Mouse (Mus musculus) ES-Bruce4 (cell line): ENCODE results near the gene Ptprd. TPM values are rescaled to one million over a fixed set of nuclear protein-coding genes. Genes with fewer than 3 reads are reported as not detected.
"Not testable (repeated sequence)": the region's sequence is repeated elsewhere in the genome, so short reads cannot be mapped to it uniquely, and the experiment has no call there.

Experiments
- H3K27ac ChIP-seq: 2 replicates; pipeline ENCODE4 v1.5.1; 2012; ENCODE audit warnings: low read length, inconsistent platforms; ENCODE audit not compliant: insufficient read depth
- H3K27me3 ChIP-seq: 2 replicates; pipeline ENCODE4 v1.6.1; 2012; ENCODE audit warnings: mild to moderate bottlenecking, low read length, inconsistent platforms; ENCODE audit not compliant: control insufficient read depth, poor library complexity, insufficient read depth, severe bottlenecking
- H3K36me3 ChIP-seq: 2 replicates; pipeline ENCODE4 v1.6.1; 2012; ENCODE audit warnings: inconsistent platforms, mild to moderate bottlenecking, low read length, moderate library complexity; ENCODE audit not compliant: control insufficient read depth, poor library complexity, insufficient read depth, severe bottlenecking
- H3K4me1 ChIP-seq: one replicate; pipeline ENCODE4 v1.8.1; 2011; ENCODE audit warnings: low read length; ENCODE audit not compliant: control insufficient read depth, insufficient read depth
- H3K4me3 ChIP-seq: 2 replicates; pipeline ENCODE4 v1.5.1; 2011; ENCODE audit warnings: low read depth, mild to moderate bottlenecking, low read length
- H3K9ac ChIP-seq: 2 replicates; pipeline ENCODE4 v1.6.1; 2012; ENCODE audit warnings: low read depth, mild to moderate bottlenecking, inconsistent platforms; ENCODE audit not compliant: poor library complexity, severe bottlenecking
- H3K9me3 ChIP-seq: replicated peaks from 2 replicates; pipeline ENCODE4 v1.6.1; 2012; ENCODE audit warnings: mild to moderate bottlenecking, low read length, inconsistent platforms; ENCODE audit not compliant: control insufficient read depth, poor library complexity, insufficient read depth, severe bottlenecking
- CTCF ChIP-seq: IDR thresholded peaks from one replicate; pipeline ENCODE4 v1.8.1; 2011; ENCODE audit warnings: low read depth, low read length
- EP300 ChIP-seq: IDR thresholded peaks from 2 replicates; pipeline ENCODE4 v1.6.1; 2011; ENCODE audit warnings: low read depth, low read length; ENCODE audit not compliant: insufficient read depth
- POLR2A ChIP-seq: IDR thresholded peaks from one replicate; pipeline ENCODE4 v1.8.1; 2011; ENCODE audit warnings: low read length; ENCODE audit not compliant: insufficient read depth
- polyA plus RNA-seq: library from polyadenylated mRNA; stranded (reverse); fragments of >200 nt; gene quantifications from 2 replicates; pipeline ENCODE4 v1.2.4, GENCODE M21; 2011; ENCODE audit warnings: low read depth; ENCODE audit not compliant: missing spikeins, insufficient read depth, insufficient read length

Ptprd gene
- polyA plus RNA-seq, 1 experiment, result 2.8 TPM

DNA sequence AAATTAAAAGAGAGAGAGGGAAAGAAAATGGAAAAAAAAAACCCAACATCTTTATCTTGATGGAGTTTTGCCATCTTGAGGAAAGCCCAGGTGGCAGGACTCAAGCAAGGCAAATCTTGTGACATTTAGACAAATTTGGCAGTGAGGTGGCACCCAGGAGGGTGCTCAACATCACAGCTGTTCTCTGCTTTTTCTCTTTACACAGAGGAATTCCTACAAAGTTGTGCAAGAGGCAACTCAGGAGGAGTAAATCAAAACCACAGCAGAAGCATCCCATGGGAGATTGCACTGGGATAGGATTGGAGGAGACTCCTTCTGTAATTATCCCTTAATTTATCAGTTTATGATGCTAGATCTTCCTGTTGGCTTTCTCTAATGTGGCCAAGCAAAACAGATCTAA, 2121.9 kb downstream of the Ptprd start:
- no peak for TF ChIP-seq POLR2A
- no peak for TF ChIP-seq CTCF
- no peak for TF ChIP-seq EP300
- Histone ChIP-seq H3K4me3 (no peak overlapping the region), H3K4me1 (no peaks in the 10 kb centered on the region), H3K36me3 (no peaks in the 10 kb centered on the region), H3K27ac (no peak overlapping the region), H3K9me3 (no peaks in the 10 kb centered on the region), H3K27me3 (no peaks in the 10 kb centered on the region), H3K9ac (no peak overlapping the region)

DNA sequence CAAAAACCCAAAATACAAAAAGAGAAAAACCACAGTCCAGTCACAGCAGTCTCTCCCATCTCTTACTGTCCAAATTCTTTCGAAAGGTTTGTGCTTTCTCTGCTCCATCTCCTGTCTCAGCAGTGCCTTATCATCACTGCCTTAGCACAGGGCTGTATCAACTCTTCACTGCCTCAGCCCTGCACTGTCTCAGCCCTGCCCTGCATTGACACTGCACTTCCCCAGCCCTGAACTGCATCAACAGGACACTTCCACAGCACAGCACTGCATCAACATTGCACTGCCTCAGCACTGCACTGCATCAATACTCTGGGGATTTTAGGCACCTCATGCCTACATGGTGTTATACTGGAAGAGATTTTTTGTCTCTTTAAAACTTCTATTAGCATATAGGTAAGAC, 2135.7 kb downstream of the Ptprd start:
- TF ChIP-seq EP300 (no peak), CTCF (no peak), POLR2A (no peak)
- H3K9ac ChIP-seq, result no peak overlapping the region
- no peaks in the 10 kb centered on the region for H3K9me3 ChIP-seq
- H3K27ac ChIP-seq, result no peak overlapping the region
- no peak overlapping the region for H3K4me3 ChIP-seq
- H3K4me1 ChIP-seq, result no peaks in the 10 kb centered on the region
- H3K27me3 ChIP-seq, result no peaks in the 10 kb centered on the region
- H3K36me3 ChIP-seq, result no peaks in the 10 kb centered on the region

DNA sequence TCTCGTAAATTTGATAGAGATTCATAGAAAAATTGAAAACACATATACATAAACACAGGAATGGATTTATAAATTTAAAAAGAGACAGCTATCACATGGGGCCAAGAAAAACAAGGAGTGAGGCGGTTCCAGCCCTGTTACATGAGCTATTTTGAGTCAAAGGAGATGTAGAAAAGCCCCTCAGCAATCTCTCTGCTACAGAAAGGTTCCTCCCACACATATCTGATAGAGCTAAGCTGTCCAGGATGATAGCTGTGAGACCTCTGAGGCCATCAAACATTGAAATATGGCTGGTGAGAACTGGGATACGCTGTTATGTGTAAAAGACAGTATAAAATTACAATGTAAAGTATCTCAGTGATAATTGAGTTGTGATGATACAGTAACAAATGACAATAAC, 2138.5 kb downstream of the Ptprd start:
- H3K36me3 ChIP-seq, result no peaks in the 10 kb centered on the region
- TF ChIP-seq POLR2A (no peak), CTCF (no peak), EP300 (no peak)
- no peaks in the 10 kb centered on the region for H3K4me1 ChIP-seq
- no peak overlapping the region for H3K9ac ChIP-seq
- H3K27ac ChIP-seq, result no peak overlapping the region
- no peaks in the 10 kb centered on the region for H3K27me3 ChIP-seq
- no peak overlapping the region for H3K4me3 ChIP-seq
- no peaks in the 10 kb centered on the region for H3K9me3 ChIP-seq

DNA sequence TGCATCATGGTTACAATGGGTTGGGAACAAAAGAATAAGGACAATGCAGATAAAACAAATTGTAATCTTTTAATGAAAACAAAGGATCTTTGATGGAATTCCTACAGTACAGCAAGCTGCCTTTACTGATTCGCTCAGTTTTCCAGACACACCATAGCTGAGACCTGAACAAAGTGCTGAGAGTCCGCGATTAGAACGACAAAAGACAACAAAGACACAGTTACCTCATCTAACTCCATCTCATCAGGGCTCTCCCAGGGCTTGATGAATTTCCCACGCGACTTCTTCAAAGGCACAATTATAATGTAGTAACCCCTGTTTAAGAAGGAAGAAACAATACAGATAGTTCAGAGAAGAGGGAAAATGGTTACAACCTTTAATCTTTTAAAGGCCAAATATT, 2140.0 kb downstream of the Ptprd start:
- H3K4me3 ChIP-seq, result no peak overlapping the region
- TF ChIP-seq EP300 (no peak), POLR2A (no peak), CTCF (no peak)
- H3K9ac ChIP-seq, result no peak overlapping the region
- H3K27me3 ChIP-seq, result no peaks in the 10 kb centered on the region
- H3K27ac ChIP-seq, result no peak overlapping the region
- H3K9me3 ChIP-seq, result no peaks in the 10 kb centered on the region
- H3K4me1 ChIP-seq, result no peaks in the 10 kb centered on the region
- H3K36me3 ChIP-seq, result no peaks in the 10 kb centered on the region

DNA sequence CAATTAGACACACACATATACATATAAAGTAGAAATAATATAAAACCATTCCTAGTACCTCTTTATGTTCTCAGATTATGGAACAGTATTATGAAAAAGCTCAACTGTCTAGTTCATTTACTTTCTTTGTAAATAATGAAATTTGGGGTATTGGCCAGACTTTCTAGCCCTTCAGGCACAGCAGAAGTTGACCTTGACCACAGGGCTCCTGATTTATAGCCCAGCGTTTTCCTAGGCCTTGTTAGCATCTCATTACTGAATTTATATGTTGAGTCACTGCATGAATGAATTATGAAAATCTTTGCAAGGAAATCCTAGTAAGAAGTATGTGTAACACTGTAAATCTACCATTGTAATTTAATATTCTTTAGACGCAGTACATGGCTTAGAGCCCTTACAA, 2154.9 kb downstream of the Ptprd start:
- Histone ChIP-seq H3K4me3 (no peak overlapping the region), H3K36me3 (no peaks in the 10 kb centered on the region), H3K4me1 (no peaks in the 10 kb centered on the region), H3K27me3 (no peaks in the 10 kb centered on the region), H3K27ac (no peak overlapping the region), H3K9me3 (no peaks in the 10 kb centered on the region), H3K9ac (no peak overlapping the region)
- no peak for TF ChIP-seq CTCF
- TF ChIP-seq EP300, result no peak
- TF ChIP-seq POLR2A, result no peak

DNA sequence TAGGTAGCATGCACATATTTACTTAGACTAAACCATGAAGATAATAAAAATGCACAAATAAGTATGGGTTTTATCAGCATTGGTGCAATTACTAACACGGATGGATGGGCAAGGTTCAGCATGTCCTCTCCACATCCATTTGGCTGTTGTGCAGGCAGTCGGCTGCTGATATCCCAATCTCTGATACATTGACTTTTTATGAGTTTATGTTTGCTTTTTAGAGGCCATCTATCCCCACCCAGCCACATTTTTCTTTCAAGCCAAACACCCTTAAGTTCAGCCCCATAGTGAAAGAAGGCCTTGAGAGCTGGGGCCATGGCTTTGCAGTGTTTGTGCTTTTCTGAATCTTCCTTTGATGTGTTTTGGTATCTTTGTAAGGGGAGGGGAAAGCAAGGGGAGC, 2166.1 kb downstream of the Ptprd start:
- Histone ChIP-seq H3K36me3 (no peaks in the 10 kb centered on the region), H3K27ac (no peak overlapping the region), H3K9me3 (no peaks in the 10 kb centered on the region), H3K9ac (no peak overlapping the region), H3K27me3 (no peaks in the 10 kb centered on the region), H3K4me3 (no peak overlapping the region), H3K4me1 (no peaks in the 10 kb centered on the region)
- no peak for TF ChIP-seq EP300
- no peak for TF ChIP-seq CTCF
- TF ChIP-seq POLR2A, result no peak

DNA sequence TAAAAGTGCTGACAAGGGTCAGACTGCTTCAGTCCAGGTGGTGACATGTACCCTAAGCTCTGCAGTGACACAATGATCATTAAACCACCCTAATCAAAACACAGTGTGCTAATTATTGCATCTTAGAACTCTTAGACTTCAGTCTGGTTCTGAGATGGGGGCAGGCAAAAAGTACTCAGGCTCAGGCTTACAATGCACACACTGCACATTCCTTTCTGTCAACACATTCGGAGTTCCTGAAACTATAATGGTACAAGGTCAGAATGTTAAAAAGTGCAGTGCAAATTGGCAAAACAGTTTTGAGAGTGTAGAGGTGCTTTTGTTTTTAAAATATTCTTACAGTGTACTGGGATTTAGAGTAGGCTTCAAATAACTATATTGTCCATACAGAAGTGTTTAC, 2167.0 kb downstream of the Ptprd start:
- TF ChIP-seq POLR2A (no peak), EP300 (no peak), CTCF (no peak)
- Histone ChIP-seq H3K9ac (no peak overlapping the region), H3K27me3 (no peaks in the 10 kb centered on the region), H3K4me3 (no peak overlapping the region), H3K9me3 (no peaks in the 10 kb centered on the region), H3K4me1 (no peaks in the 10 kb centered on the region), H3K27ac (no peak overlapping the region), H3K36me3 (no peaks in the 10 kb centered on the region)

DNA sequence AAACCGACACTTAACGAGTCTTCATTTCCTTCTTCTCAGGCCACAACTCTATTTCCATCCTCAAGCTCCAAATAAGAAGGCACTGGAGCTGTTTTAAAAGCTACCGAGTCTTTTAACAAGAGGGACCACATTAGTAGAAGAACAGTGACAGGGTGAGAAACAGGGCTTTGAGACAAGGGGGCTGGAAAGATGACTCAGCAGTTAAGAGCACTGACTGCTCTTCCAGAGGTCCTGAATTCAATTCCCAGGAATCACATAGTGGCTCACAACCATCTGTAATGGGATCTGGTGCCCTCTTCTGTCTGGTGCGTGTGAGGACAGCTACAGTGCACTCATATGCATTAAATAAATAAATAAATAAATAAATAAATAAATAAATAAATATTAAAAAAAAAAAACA, 2174.6 kb downstream of the Ptprd start:
- H3K36me3 ChIP-seq, H3K27ac ChIP-seq, H3K27me3 ChIP-seq, H3K9me3 ChIP-seq, H3K4me1 ChIP-seq, H3K4me3 ChIP-seq, H3K9ac ChIP-seq: not testable (repeated sequence)
